Mouse (Mus musculus): ENCODE measurements around the gene Scn3a.
"Not testable (repeated sequence)": the region's sequence is repeated elsewhere in the genome, so short reads cannot be mapped to it uniquely, and the experiment has no call there.

The Scn3a gene

GRCm38 (mm10) chr2:65483434-65483833 lies 84.0 kb downstream of the Scn3a start:
- peak; percentile 48 for DNase-seq (ENCODE audit: low spot score)

GRCm38 (mm10) chr2:65481007-65481672 lies 86.3 kb downstream of the Scn3a start:
- no peak for DNase-seq (ENCODE audit: low spot score)

GRCm38 (mm10) chr2:65471311-65471882 lies 96.0 kb downstream of the Scn3a start:
- no peak for DNase-seq (ENCODE audit: low spot score)

GRCm38 (mm10) chr2:65465694-65466093 lies 101.7 kb downstream of the Scn3a start:
- DNase-seq (ENCODE audit: low spot score): no peak

GRCm38 (mm10) chr2:65453763-65454162 lies 113.7 kb downstream of the Scn3a start:
- no peak for DNase-seq (ENCODE audit: low spot score)

GRCm38 (mm10) chr2:65451401-65452078 lies 115.9 kb downstream of the Scn3a start:
- not testable (repeated sequence) for DNase-seq (ENCODE audit: low spot score)

- DNase-seq (ENCODE audit: low spot score): no peak
These were observed 116.7 kb downstream of the Scn3a start for GRCm38 (mm10) chr2:65450449-65451360.

GRCm38 (mm10) chr2:65449126-65449828 lies 118.2 kb downstream of the Scn3a start:
- no peak for DNase-seq (ENCODE audit: low spot score)

GRCm38 (mm10) chr2:65443082-65443481 lies 124.3 kb downstream of the Scn3a start:
- DNase-seq (ENCODE audit: low spot score): no peak

- peak; percentile 52 for DNase-seq (ENCODE audit: low spot score)
These were observed 125.9 kb downstream of the Scn3a start for GRCm38 (mm10) chr2:65441566-65441965.

- DNase-seq (ENCODE audit: low spot score): no peak
These were observed 126.3 kb downstream of the Scn3a start for GRCm38 (mm10) chr2:65441110-65441509.

- DNase-seq (ENCODE audit: low spot score): no peak
These were observed 130.5 kb downstream of the Scn3a start for GRCm38 (mm10) chr2:65436917-65437316.

GRCm38 (mm10) chr2:65423501-65423900 lies 143.9 kb downstream of the Scn3a start:
- peak; percentile 8 for DNase-seq (ENCODE audit: low spot score)

- DNase-seq (ENCODE audit: low spot score): no peak
These were observed 145.9 kb downstream of the Scn3a start for GRCm38 (mm10) chr2:65421259-65422255.

GRCm38 (mm10) chr2:65418608-65419007 lies 148.8 kb downstream of the Scn3a start:
- DNase-seq (ENCODE audit: low spot score): no peak

GRCm38 (mm10) chr2:65416535-65416934 lies 150.9 kb downstream of the Scn3a start:
- no peak for DNase-seq (ENCODE audit: low spot score)

GRCm38 (mm10) chr2:65415294-65415693 lies 152.1 kb downstream of the Scn3a start:
- no peak for DNase-seq (ENCODE audit: low spot score)

- no peak for DNase-seq (ENCODE audit: low spot score)
These were observed 152.6 kb downstream of the Scn3a start for GRCm38 (mm10) chr2:65414806-65415281.

GRCm38 (mm10) chr2:65414237-65414636 lies 153.2 kb downstream of the Scn3a start:
- no peak for DNase-seq (ENCODE audit: low spot score)

GRCm38 (mm10) chr2:65413746-65414145 lies 153.7 kb downstream of the Scn3a start:
- DNase-seq (ENCODE audit: low spot score): peak; percentile 64

Measured in adipocyte (in vitro differentiated cells).